Mouse (Mus musculus): ENCODE measurements at regions not wholly inside any gene's neighbourhood (a gene's known extent, or its start where the extent isn't known, plus 50 kb on each side); places are given as distances from the start of the nearest gene placed in this dataset.
A peak's percentile ranks its signal among the peaks of the same experiment; 100 is the strongest.

- no peak for DNase-seq (ENCODE audit: low spot score)
Observed at GRCm38 (mm10) chr3:35315162-35315561, 438.7 kb upstream of the Atp11b start.

- DNase-seq (ENCODE audit: low spot score): peak; percentile 91
Observed at GRCm38 (mm10) chr3:35318348-35318747, 435.6 kb upstream of the Atp11b start.

GRCm38 (mm10) chr3:35320844-35321393, 433.0 kb upstream of the Atp11b start:
- peak; percentile 13 for DNase-seq (ENCODE audit: low spot score)

- DNase-seq (ENCODE audit: low spot score): no peak
Observed at GRCm38 (mm10) chr3:35321991-35322390, 431.9 kb upstream of the Atp11b start.

DNA sequence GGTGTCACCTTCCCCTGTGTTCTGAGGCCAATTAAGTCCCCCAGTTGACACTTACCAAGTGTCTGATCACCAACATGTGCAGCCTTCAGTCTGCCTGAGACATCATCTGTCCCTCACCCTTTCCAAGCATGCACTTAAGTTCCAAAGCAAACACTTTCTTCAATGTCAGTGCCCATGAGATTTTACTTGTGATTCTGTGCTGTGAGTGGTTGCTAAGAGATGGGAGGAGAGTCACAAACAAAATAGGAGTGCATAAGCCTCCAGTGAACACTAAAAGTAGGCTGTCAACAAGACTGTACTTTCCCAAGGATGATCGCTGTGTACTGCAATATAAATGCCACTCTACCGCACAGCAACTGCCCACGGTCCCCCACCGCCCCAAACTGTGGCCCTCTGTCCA, 431.0 kb upstream of the Atp11b start:
- no peak for DNase-seq (ENCODE audit: low spot score)

- peak; percentile 78 for DNase-seq (ENCODE audit: low spot score)
Observed at GRCm38 (mm10) chr3:35323450-35324077, 430.3 kb upstream of the Atp11b start.

DNA sequence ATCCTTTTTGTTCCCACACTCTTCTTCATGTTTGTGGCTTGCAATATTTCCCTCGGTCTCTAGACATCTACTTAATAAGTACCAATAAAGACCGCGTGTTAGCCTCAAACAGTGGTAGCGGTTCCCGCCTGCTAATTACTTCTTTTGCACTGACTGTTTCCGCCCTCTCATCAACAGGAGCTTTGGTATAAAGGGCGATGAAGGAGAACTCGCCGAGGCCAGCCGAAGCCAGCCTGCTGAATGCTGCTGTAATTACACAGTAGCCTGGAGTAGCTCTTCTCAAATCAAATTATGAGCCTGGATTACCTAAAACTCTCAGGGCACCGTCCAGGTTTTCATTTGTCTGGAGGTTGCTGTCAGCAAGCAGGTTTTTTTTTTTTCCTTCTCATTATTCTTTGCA, 429.7 kb upstream of the Atp11b start:
- DNase-seq (ENCODE audit: low spot score): no peak

DNA sequence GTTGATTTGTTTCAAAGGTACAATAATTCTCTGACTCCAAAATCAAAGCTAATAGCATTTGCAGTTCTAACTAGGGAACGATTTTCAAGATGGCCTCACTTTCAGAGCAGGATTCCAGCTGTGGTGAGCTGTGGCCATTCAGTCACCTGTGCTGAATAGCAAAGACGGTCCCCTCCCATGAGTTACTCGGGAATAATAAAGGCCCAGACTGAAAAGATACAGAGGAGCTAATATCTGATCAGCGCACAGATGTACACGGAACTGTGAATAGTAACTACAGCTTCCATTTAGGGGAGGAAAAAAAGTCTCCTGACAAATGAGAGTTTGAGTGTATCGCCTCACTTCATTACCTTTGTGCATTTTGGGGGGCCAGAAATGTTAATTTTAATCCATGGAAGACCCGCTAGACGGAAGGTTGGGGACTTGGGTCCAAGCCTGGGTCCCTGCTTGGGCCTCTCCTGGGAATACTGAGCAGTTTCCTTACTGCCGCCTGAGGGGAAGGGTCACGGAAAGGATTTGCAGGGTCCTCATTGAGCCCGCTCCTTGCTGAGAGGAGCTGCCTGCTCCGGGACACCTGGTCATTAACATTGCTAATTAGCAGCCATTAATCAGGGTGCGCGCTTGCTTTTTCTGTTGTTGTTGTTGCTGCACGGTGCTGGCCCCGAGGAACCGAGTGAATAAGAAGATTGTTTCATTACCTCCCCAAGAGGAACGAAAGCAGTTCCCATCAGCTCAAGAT, 421.2 kb upstream of the Atp11b start:
- no peak for DNase-seq (ENCODE audit: low spot score)

DNA sequence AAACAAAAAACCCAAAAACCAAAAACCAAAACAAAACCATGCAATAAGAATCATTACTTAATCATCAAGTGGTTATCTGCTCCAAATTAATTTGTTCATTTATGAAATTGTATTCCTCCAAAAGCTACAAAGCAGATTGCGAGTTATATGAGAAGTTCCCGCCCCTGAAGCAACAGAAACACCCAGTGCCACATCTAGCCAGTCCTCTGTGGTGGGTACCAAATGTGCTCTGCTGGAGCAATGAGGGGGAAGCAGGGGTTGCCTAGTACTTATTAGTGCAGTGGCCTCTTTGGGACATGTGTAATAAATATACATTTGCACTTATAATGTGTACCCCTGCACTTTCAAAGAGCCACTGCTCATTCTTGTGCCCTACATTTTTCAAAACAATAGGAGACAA, 419.9 kb upstream of the Atp11b start:
- no peak for DNase-seq (ENCODE audit: low spot score)

DNA sequence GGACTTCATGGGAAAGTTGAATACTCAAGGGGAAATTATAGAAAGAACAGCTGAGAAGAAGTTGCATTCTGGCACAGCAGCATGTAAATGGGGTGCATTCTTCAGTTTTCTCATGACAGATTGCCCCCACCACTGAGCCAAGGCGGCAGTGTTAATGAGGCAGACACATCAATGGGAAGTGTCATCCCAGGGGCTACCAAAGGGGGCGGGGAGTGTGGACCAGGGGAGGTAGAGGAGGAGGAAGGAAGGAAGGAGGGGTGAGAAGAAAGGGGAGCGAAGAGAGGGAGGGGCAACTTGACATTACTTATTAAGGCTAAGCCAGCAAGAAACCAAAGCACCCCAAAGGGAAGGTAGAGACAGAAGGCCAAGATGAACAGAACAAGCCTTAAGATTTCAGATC, 419.4 kb upstream of the Atp11b start:
- DNase-seq (ENCODE audit: low spot score): no peak

- no peak for DNase-seq (ENCODE audit: low spot score)
Observed at GRCm38 (mm10) chr3:35335837-35336236, 418.1 kb upstream of the Atp11b start.

DNA sequence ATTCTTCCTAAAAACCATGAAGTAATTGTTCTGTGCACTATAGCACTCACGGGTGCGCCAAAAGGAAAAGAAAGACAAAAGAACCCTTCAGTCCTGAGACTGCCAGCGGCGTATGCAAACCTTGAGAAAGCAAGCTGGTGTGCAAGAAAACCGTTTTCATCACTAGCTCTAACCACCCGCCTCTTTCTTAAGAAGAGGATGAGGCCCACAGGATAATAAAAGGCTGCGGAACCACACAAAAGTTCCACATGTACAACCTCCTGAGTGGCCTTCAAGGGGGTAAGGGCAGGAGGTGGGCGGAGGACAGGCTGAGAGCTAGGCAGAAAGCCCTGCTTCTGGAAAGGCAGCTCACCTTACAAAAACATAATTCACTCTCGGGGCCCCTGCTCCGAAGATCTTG, 413.4 kb upstream of the Atp11b start:
- peak; percentile 13 for DNase-seq (ENCODE audit: low spot score)

DNA sequence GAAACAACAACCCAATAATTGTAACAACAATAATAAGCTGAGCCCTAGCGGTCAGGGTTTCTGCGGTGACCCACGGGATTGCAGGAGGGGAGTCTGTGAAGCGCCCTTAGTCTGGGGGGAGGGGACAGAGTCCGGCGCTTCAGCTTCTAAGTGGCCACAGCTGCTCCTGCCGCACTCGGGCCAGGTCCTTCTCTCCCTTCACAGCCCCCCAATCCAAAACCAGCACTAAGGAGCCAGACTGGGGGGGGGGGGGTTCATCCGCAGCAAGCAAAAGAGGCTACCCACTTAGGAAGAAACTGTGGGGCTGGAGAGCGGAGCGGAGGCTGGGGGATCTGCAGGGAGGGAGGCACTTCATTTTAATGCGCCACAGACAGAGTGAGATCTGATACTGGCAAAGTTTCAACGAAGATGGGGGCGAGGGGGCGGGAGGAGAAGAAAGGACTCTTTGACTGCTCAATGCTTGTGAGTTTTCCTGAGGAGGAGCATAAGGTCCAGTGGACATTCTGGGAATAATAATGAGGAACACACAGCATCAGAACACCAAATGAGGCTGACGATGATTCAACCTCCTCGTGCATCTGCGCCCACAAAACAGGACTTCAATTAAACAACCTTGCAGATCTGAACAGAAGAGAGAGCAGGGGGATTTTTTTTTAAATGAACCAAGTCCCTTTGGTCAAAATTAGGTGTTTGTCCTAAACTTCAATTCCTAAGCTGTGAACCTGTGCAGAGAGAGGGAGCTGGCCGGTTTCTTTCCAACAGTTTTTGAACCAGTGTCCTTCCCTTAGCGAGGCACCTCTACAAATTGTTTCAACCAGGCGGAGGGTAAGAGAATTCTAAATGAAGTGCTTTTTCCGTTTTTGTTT, 412.7 kb upstream of the Atp11b start:
- DNase-seq (ENCODE audit: low spot score): peak; percentile 12

- no peak for DNase-seq (ENCODE audit: low spot score)
Observed at GRCm38 (mm10) chr3:35341840-35342239, 412.1 kb upstream of the Atp11b start.

DNA sequence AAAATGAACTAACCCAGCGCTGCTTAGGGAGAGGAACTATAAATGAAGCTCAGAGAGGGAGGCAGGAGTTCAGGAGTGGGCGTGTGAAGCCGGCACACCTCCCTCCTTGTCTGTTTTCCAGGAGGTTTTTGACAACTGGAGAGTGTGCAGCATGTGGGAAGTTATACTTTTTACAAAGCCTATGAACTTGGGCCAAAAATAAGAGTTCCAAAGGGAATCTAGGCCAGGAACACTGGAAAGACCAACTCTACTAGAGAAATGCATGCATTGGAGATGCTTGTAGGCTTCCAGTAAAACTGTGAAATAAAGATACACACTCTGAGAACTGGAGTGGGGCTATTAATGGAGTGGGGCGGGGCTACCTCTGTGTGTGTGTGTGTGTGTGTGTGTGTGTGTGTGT, 411.3 kb upstream of the Atp11b start:
- DNase-seq (ENCODE audit: low spot score): no peak

DNA sequence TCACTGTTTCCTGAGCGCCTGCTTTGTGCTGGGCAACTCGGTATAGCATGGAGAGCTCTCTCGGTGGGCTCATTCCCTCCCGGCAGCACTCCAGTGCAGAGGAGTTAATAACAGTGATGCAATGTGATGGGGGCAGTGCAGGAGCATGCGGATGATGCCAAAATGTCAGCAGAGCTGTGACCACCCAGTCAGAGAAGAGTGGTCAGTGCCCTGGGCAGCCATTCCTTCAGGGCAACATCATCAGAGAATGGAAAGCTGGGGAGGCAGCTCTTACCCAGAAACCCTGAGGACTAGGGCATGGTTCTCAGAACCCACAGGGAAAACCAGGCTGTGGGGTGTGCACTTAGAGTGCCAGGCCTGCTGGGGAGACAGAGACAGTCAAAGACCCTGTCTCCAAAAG, 410.0 kb upstream of the Atp11b start:
- DNase-seq (ENCODE audit: low spot score): no peak

- no peak for DNase-seq (ENCODE audit: low spot score)
Observed at GRCm38 (mm10) chr3:35349114-35349513, 404.8 kb upstream of the Atp11b start.

- DNase-seq (ENCODE audit: low spot score): no peak
Observed at GRCm38 (mm10) chr3:35353442-35353841, 400.5 kb upstream of the Atp11b start.

GRCm38 (mm10) chr3:35353920-35354319, 400.0 kb upstream of the Atp11b start:
- no peak for DNase-seq (ENCODE audit: low spot score)

- no peak for DNase-seq (ENCODE audit: low spot score)
Observed at GRCm38 (mm10) chr3:35354356-35354755, 399.6 kb upstream of the Atp11b start.

DNA sequence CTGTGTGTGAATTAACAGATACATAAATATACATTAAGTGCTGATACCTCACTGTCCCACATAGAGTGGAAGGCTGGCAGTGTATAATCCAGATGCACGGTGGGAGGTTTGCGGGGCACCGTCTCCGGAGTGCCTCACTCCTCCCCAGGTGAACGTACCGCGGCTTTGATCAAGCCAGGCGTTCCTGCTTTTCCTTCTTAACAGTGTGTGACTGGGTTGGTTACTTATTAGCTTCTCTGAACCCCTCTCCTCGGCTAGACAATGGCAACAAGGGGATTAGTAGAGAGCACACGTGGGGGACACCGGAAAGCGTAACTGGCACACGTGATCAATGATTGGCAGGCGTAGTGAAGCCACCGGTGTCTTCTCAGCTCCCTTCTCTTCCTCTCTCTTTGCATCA, 396.8 kb upstream of the Atp11b start:
- DNase-seq (ENCODE audit: low spot score): no peak

DNA sequence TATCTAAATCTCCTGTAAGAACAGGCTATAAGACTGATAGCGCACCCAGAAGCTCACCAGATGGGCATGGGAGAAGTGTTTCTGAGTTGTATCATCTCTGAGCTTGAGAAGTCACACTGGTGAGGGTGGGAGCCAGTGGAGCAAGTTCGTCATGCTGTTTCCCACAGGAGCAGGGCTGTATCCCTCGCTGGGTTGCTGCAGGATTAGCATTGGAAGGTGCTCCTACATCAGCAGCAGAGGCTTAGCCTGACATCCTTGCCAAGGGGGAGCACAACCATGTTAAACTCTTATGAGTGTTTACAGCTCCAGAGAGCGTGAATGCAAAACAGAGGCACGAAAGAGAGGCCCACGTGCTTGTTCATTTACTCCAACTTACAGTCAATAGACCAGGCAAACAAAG, 395.4 kb upstream of the Atp11b start:
- DNase-seq (ENCODE audit: low spot score): no peak

All from thymus, postnatal 0 days (tissue).